Mouse (Mus musculus) heart, adult 2 months (tissue): ENCODE measurements around the gene Borcs5.

Experiments used
- CTCF ChIP-seq: fragments of 200-600 bp; IDR thresholded peaks from 2 replicates; pipeline ENCODE4 v1.8.1; 2022; ENCODE audit warnings: antibody characterized with exemption, mild to moderate bottlenecking, moderate library complexity
- EP300 ChIP-seq: fragments of 200-500 bp; IDR thresholded peaks from 2 replicates; pipeline ENCODE4 v1.6.1; 2011; ENCODE audit warnings: low read depth, low read length, control low read depth; ENCODE audit not compliant: insufficient read depth
- POLR2A ChIP-seq: fragments of 200-500 bp; IDR thresholded peaks from 2 replicates; pipeline ENCODE4 v1.6.1; 2011; ENCODE audit warnings: mild to moderate bottlenecking, low read depth, low read length, control low read depth; ENCODE audit not compliant: insufficient read depth

GRCm38 (mm10) chr6:134717886-134718667, 78.8 kb downstream of the Borcs5 start:
- no peak for TF ChIP-seq EP300
- TF ChIP-seq CTCF = no peak
- TF ChIP-seq POLR2A = no peak
